Mouse (Mus musculus): Measurements from ENCODE around the gene Ap5m1. TPM values are rescaled to one million over a fixed set of nuclear protein-coding genes. Genes with fewer than 3 reads are reported as not detected.
A peak's percentile ranks its signal among the peaks of the same experiment; 100 is the strongest.
"Not testable (repeated sequence)": the region's sequence is repeated elsewhere in the genome, so short reads cannot be mapped to it uniquely, and the experiment has no call there.

Ap5m1 gene
- polyA plus RNA-seq, 1 experiment from 2014 or later = 20.8 TPM

- Histone ChIP-seq H3K27me3 (ENCODE audit: control insufficient read depth, insufficient read depth, low read depth, low read length) (no peaks in the 10 kb centered on the region), H3K4me3 (ENCODE audit: low read depth, low read length) (no peak overlapping the region), H3K4me2 (ENCODE audit: low read length) (no peak overlapping the region), H3K9ac (ENCODE audit: low read depth, low read length) (no peak overlapping the region), H3K36me3 (ENCODE audit: control insufficient read depth, insufficient read depth, low read length) (no peaks in the 10 kb centered on the region), H3K9me3 (replicated peaks; ENCODE audit: control insufficient read depth, low read length, poor library complexity, severe bottlenecking) (no peaks in the 10 kb centered on the region), H3K27ac (ENCODE audit: low read length) (no peak overlapping the region), H3K4me1 (ENCODE audit: control insufficient read depth, insufficient read depth, low read length) (peaks cover 3% of the 10 kb centered on the region; the same call in 1 of the 2 replicates)
- no peak for ATAC-seq
- 47% methylated on average over 4 of the region's 4 CpGs for WGBS
Measured at GRCm38 (mm10) chr14:49091277-49091676, 25.4 kb downstream of the Ap5m1 start.

DNA sequence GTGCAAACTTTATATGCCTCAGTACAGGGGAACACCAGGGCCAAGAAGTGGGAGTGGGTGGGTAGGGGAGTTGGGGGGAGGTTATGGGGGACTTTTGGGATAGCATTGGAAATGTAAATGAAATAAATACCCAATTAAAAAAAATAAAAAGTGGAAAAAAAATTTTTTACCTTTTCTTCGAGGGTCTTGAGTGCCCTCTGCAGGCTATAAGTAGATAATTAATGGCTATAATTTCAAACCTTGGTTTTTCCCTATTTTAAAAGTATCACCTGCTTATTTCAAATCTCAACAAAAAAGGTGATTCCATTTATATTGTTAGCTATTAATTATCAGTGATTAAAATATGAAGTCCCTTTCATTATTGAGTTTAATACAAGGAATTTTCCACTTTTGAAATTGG lies 25.9 kb downstream of the Ap5m1 start:
- not testable (repeated sequence) for ATAC-seq; H3K4me3 ChIP-seq (ENCODE audit: low read depth, low read length); H3K4me1 ChIP-seq (ENCODE audit: control insufficient read depth, insufficient read depth, low read length); H3K27ac ChIP-seq (ENCODE audit: low read length); H3K27me3 ChIP-seq (ENCODE audit: control insufficient read depth, insufficient read depth, low read depth, low read length); H3K4me2 ChIP-seq (ENCODE audit: low read length); H3K9ac ChIP-seq (ENCODE audit: low read depth, low read length); H3K36me3 ChIP-seq (ENCODE audit: control insufficient read depth, insufficient read depth, low read length); H3K9me3 ChIP-seq (replicated peaks; ENCODE audit: control insufficient read depth, low read length, poor library complexity, severe bottlenecking)
- 27% methylated on average over 1 of the region's 1 CpGs for WGBS

- Histone ChIP-seq H3K9ac (ENCODE audit: low read depth, low read length) (no peak overlapping the region), H3K36me3 (ENCODE audit: control insufficient read depth, insufficient read depth, low read length) (no peaks in the 10 kb centered on the region), H3K9me3 (replicated peaks; ENCODE audit: control insufficient read depth, low read length, poor library complexity, severe bottlenecking) (no peaks in the 10 kb centered on the region), H3K4me1 (ENCODE audit: control insufficient read depth, insufficient read depth, low read length) (no peaks in the 10 kb centered on the region), H3K4me3 (ENCODE audit: low read depth, low read length) (no peak overlapping the region), H3K27me3 (ENCODE audit: control insufficient read depth, insufficient read depth, low read depth, low read length) (no peaks in the 10 kb centered on the region), H3K4me2 (ENCODE audit: low read length) (no peak overlapping the region), H3K27ac (ENCODE audit: low read length) (no peak overlapping the region)
- WGBS = 7% methylated on average over 7 of the region's 7 CpGs
- ATAC-seq = no peak
Measured at GRCm38 (mm10) chr14:49118381-49118780, 52.5 kb downstream of the Ap5m1 start.

DNA sequence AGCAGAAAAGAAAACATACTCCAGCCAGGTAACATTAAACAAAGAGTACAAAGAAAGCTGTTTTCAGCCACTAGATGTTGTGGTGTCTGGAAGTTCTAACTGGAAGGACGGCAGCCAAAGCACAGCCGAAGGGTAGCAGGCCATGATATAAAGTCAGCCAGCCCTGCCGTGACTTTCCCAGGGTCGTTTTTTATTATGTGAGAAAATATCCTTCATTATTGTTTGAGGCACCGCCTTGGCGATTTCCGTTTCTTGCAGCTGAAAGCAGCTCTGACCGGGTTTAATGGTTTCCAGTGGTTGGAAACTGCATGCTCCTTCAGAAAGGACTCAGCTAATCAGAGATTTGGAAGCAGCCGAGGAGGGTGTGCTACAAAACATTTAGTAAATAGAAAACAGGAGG lies 55.8 kb downstream of the Ap5m1 start:
- H3K27me3 ChIP-seq (ENCODE audit: control insufficient read depth, insufficient read depth, low read depth, low read length) = no peaks in the 10 kb centered on the region
- ATAC-seq = no peak
- no peaks in the 10 kb centered on the region for H3K36me3 ChIP-seq (ENCODE audit: control insufficient read depth, insufficient read depth, low read length)
- H3K9ac ChIP-seq (ENCODE audit: low read depth, low read length) = no peak overlapping the region
- H3K4me2 ChIP-seq (ENCODE audit: low read length) = no peak overlapping the region
- 64% methylated on average over 9 of the region's 9 CpGs for WGBS
- no peaks in the 10 kb centered on the region for H3K9me3 ChIP-seq (replicated peaks; ENCODE audit: control insufficient read depth, low read length, poor library complexity, severe bottlenecking)
- no peak overlapping the region for H3K27ac ChIP-seq (ENCODE audit: low read length)
- no peaks in the 10 kb centered on the region for H3K4me1 ChIP-seq (ENCODE audit: control insufficient read depth, insufficient read depth, low read length)
- no peak overlapping the region for H3K4me3 ChIP-seq (ENCODE audit: low read depth, low read length)

DNA sequence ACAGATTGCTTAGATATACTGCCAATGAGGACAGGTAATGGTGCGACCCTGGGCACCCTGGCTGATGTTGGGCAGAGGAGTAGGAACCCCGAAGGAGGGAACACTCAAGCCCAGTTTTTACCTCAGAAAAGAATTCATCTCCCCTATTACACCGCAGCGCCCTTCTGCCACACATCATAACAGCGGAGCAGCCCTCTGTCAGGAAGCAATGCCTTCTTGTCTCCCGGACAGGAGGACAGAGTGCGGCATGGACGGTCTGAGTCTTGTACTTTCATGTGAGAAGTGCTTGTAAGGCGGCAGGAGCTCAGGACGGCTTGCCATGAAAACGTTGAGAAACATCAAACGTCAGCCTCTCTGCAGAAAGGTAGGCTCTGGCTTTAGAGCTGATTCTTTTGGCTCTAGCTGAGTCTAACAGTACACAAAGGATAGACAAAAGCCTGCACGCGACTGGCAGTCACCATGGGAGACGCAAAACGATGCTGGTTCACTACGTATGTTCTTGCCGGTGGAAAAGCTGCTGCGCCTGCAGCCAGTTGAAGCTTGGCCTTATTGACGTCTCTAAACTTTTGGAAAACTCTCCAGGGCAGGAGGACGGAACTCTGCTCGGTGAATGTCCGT lies 61.4 kb downstream of the Ap5m1 start:
- Histone ChIP-seq H3K4me1 (ENCODE audit: control insufficient read depth, insufficient read depth, low read length) (peaks cover 10% of the 10 kb centered on the region; the same call in 1 of the 2 replicates), H3K4me2 (ENCODE audit: low read length) (peak overlapping the region; percentile 54), H3K27me3 (ENCODE audit: control insufficient read depth, insufficient read depth, low read depth, low read length) (no peaks in the 10 kb centered on the region), H3K4me3 (ENCODE audit: low read depth, low read length) (peak overlapping the region; percentile 24), H3K9ac (ENCODE audit: low read depth, low read length) (peak overlapping the region; percentile 48), H3K36me3 (ENCODE audit: control insufficient read depth, insufficient read depth, low read length) (no peaks in the 10 kb centered on the region), H3K27ac (ENCODE audit: low read length) (peak overlapping the region; percentile 25; the same call in 1 of the 2 replicates), H3K9me3 (replicated peaks; ENCODE audit: control insufficient read depth, low read length, poor library complexity, severe bottlenecking) (no peaks in the 10 kb centered on the region)
- ATAC-seq = peak; percentile 81
- whole genome bisulfite sequencing = 14% methylated on average over 23 of the region's 23 CpGs

- Histone ChIP-seq H3K27me3 (ENCODE audit: control insufficient read depth, insufficient read depth, low read depth, low read length) (no peaks in the 10 kb centered on the region), H3K27ac (ENCODE audit: low read length) (no peak overlapping the region), H3K9ac (ENCODE audit: low read depth, low read length) (no peak overlapping the region), H3K4me2 (ENCODE audit: low read length) (no peak overlapping the region), H3K36me3 (ENCODE audit: control insufficient read depth, insufficient read depth, low read length) (no peaks in the 10 kb centered on the region), H3K4me3 (ENCODE audit: low read depth, low read length) (no peak overlapping the region), H3K4me1 (ENCODE audit: control insufficient read depth, insufficient read depth, low read length) (peaks cover 10% of the 10 kb centered on the region; the same call in 1 of the 2 replicates), H3K9me3 (replicated peaks; ENCODE audit: control insufficient read depth, low read length, poor library complexity, severe bottlenecking) (no peaks in the 10 kb centered on the region)
- WGBS = 11% methylated on average over 10 of the region's 10 CpGs
- no peak for ATAC-seq
Measured at GRCm38 (mm10) chr14:49128544-49129263, 62.8 kb downstream of the Ap5m1 start.

DNA sequence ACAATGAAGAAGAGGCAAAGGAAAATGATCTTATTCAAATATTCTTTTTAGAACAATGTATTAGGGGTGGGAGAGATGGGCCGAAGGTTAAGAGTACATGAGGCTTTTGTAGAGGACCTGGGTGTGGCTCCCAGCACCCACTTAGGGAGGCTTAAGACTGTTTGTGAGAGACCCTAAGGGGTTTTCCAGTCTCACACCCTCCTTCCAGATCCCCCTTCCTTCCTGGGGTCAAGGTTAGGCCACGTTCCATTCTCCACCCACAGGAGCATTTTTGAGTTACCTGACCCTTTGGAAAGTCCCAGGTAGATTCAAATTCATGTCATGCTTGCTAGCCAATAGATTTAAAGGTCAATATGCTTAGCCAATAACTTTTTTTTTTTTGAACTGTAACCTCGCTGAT lies 66.5 kb downstream of the Ap5m1 start:
- Histone ChIP-seq H3K36me3 (ENCODE audit: control insufficient read depth, insufficient read depth, low read length) (no peaks in the 10 kb centered on the region), H3K27me3 (ENCODE audit: control insufficient read depth, insufficient read depth, low read depth, low read length) (no peaks in the 10 kb centered on the region), H3K4me1 (ENCODE audit: control insufficient read depth, insufficient read depth, low read length) (peaks cover 7% of the 10 kb centered on the region; the same call in 1 of the 2 replicates), H3K4me2 (ENCODE audit: low read length) (no peak overlapping the region), H3K9ac (ENCODE audit: low read depth, low read length) (no peak overlapping the region), H3K9me3 (replicated peaks; ENCODE audit: control insufficient read depth, low read length, poor library complexity, severe bottlenecking) (no peaks in the 10 kb centered on the region), H3K27ac (ENCODE audit: low read length) (no peak overlapping the region), H3K4me3 (ENCODE audit: low read depth, low read length) (no peak overlapping the region)
- ATAC-seq = no peak
- WGBS = 90% methylated on average over 3 of the region's 3 CpGs

DNA sequence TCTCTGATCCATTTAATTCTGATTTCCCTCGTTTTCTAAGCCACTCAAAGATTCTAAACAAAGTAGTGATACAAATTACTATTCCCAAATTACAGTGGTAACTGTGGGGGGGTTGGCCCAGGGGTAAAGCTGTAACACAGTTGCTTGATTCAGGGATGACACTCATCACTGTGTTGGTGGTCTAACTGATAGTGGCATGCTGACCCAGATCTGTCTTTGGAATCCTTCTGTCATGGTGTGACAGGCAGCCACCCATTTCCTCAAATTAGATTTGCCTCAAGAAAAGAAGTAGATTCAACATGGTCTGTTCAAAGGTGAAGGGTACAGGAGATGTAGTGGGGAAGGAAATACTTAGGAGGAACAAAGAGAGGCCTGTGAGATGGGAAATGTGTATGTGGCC lies 72.3 kb downstream of the Ap5m1 start:
- no peaks in the 10 kb centered on the region for H3K27me3 ChIP-seq (ENCODE audit: control insufficient read depth, insufficient read depth, low read depth, low read length)
- no peak overlapping the region for H3K27ac ChIP-seq (ENCODE audit: low read length)
- no peak for ATAC-seq
- no peak overlapping the region for H3K4me3 ChIP-seq (ENCODE audit: low read depth, low read length)
- H3K4me1 ChIP-seq (ENCODE audit: control insufficient read depth, insufficient read depth, low read length) = 0 out of 2 replicates have a peak, but pooled peaks cover 2% of the 10 kb centered on the region
- no peaks in the 10 kb centered on the region for H3K9me3 ChIP-seq (replicated peaks; ENCODE audit: control insufficient read depth, low read length, poor library complexity, severe bottlenecking)
- no peaks in the 10 kb centered on the region for H3K36me3 ChIP-seq (ENCODE audit: control insufficient read depth, insufficient read depth, low read length)
- no peak overlapping the region for H3K4me2 ChIP-seq (ENCODE audit: low read length)
- WGBS = 70% methylated on average over 1 of the region's 1 CpGs
- H3K9ac ChIP-seq (ENCODE audit: low read depth, low read length) = no peak overlapping the region

- Histone ChIP-seq H3K27me3 (ENCODE audit: control insufficient read depth, insufficient read depth, low read depth, low read length) (no peaks in the 10 kb centered on the region), H3K9me3 (replicated peaks; ENCODE audit: control insufficient read depth, low read length, poor library complexity, severe bottlenecking) (no peaks in the 10 kb centered on the region), H3K36me3 (ENCODE audit: control insufficient read depth, insufficient read depth, low read length) (no peaks in the 10 kb centered on the region), H3K9ac (ENCODE audit: low read depth, low read length) (no peak overlapping the region), H3K27ac (ENCODE audit: low read length) (no peak overlapping the region), H3K4me3 (ENCODE audit: low read depth, low read length) (no peak overlapping the region), H3K4me1 (ENCODE audit: control insufficient read depth, insufficient read depth, low read length) (0 out of 2 replicates have a peak, but pooled peaks cover 2% of the 10 kb centered on the region), H3K4me2 (ENCODE audit: low read length) (no peak overlapping the region)
- no peak for ATAC-seq
- 94% methylated on average over 7 of the region's 7 CpGs for WGBS
Measured at GRCm38 (mm10) chr14:49140756-49141155, 74.9 kb downstream of the Ap5m1 start.

Data from midbrain, embryonic 16.5 days (tissue).